Mouse (Mus musculus) NIH3T3 (cell line): ENCODE data around the gene Gm27021.

Experiments
- DNase-seq: peaks from one replicate; pipeline ENCODE4 v3.0.0-alpha.2; 2012; ENCODE audit warnings: low read depth

Gene Gm27021

GRCm38 (mm10) chr8:120566681-120567080 is 101.2 kb downstream of the Gm27021 start:
- DNase-seq = no peak

DNA sequence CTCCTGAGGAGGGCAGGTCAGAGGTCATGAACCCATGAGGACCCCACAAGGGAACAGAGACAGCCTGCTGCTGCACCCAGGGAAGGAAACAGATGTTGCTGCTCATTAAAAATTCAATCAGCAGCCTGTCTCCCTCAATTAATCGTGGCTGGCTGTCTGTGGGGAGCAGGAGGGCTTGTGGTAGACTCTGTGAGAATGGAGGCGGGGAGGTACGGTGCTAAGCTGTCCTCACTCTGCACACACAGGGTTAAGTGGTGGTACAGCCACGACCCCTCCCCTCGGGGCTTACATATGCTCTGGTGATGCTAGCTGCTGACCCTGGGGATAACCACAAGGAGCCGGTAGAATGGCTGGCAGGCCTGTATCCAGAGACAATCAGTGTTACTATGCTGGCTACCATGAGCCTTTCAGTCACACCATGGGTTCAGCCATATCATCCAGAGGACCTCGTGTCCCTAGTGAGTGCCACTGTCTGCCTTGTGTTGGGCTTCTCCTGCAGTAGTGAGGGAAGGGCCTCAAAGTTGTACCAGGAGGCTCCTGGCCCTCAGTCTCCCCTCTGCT is 102.6 kb downstream of the Gm27021 start:
- DNase-seq = no peak

DNA sequence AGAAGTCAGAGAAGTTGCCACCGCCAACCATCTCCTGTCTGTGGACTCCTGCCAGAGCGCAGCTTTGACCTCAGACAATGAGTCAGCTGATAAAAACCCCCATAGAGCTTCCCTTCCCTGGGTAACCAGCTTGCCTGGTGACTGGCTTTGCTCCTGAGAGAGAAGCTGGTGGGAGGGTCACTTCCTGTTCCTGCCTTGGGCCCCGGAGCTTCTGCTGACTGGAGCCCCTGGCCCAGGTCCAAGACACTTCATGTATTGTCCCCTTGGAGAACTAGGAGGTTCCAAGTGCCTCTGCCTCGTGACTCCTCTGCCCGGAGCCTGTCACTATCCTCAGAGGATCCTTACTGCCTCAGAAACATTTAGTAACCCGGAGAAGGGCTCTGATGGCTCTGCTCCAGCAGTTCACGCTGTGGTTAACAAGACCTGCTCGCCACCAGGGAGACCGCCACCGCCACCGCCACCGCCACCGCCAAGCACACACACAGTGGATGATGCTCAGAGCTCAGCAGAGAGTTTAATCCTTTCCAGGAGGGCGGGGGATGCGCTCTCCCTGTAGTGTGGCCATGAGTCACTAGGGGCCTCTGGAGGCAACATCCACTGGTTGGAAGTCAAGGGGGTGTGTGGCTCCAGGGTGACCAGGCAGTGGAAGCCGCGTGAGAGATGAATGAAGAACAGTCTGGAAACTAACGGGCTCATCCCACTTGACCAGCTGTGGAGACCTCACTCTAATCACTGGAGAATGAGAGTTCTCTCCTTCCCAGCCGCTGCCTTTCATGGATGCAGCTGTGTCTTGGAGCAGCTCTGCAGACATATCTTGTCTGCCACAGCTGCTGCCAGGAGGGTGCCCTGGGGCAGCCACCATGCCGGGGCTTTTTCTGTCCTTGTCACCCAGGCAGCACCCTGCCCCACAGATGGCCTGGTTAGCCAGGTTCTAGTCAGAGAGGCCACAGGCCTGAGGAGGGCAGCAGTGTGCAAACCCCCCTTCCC is 103.7 kb downstream of the Gm27021 start:
- DNase-seq = peak; percentile 91

GRCm38 (mm10) chr8:120563348-120563724 is 104.5 kb downstream of the Gm27021 start:
- DNase-seq = peak; percentile 79

- no peak for DNase-seq
Observed at GRCm38 (mm10) chr8:120562680-120563347, 105.1 kb downstream of the Gm27021 start.

- DNase-seq = peak; percentile 37
Observed at GRCm38 (mm10) chr8:120561539-120562435, 106.1 kb downstream of the Gm27021 start.

DNA sequence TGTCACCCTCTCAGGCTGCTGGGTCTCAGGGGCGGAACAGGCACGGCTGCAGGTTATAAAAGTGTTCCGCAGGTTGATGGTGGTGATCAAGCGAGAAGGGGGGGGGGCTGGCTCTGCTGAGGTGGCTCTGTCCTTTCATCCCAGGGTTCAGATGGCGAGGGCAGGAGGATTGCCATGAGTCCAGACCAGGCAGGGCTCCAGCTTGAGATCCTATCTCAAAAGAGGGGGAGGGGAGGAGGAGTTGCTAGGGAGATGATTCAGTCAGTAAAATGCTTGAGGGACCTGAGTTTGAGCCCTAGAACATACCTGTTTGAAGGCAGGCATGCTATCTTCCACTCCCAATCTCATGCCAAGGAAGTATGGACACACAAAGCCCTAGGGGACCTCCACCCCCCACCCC is 107.3 kb downstream of the Gm27021 start:
- peak; percentile 29 for DNase-seq

- DNase-seq = no peak
Observed at GRCm38 (mm10) chr8:120559654-120560053, 108.2 kb downstream of the Gm27021 start.
